Mouse (Mus musculus) heart, embryonic 14.5 days (tissue): ENCODE results near the gene Adgra1. TPM values are rescaled to one million over a fixed set of nuclear protein-coding genes. Genes with fewer than 3 reads are reported as not detected.
A peak's percentile ranks its signal among the peaks of the same experiment; 100 is the strongest.

Experiments used
- ATAC-seq: fragments of 200-750 bp; cut with Nextera tagmentation; 2 replicates; pipeline ENCODE4 v1.8.0; 2017; ENCODE audit warnings: low read depth, moderate TSS enrichment; ENCODE audit not compliant: insufficient number of reproducible peaks, insufficient read depth, low FRiP score
- H3K27ac ChIP-seq, 2 experiments: fragments of 200-500 bp in 1 of 2; fragments of 300-500 bp in 1 of 2; sonication (generic) in 1 of 2; replicated peaks in 1 of 2; 2 replicates each; pipeline ENCODE4 v1.5.1; 2012 to 2014; ENCODE audit warnings: low read depth in 2 of 2, low read length in 2 of 2, control low read depth in 1 of 2, mild to moderate bottlenecking in 1 of 2, mixed read lengths in 1 of 2; ENCODE audit not compliant: control insufficient read depth in 1 of 2, insufficient read depth in 1 of 2
- H3K27me3 ChIP-seq: fragments of 300-500 bp; sonication (generic); 2 replicates; pipeline ENCODE4 v1.6.1; 2014; ENCODE audit warnings: mild to moderate bottlenecking, low read length, control low read depth; ENCODE audit not compliant: control insufficient read depth, insufficient read depth
- H3K36me3 ChIP-seq: fragments of 300-500 bp; sonication (generic); 2 replicates; pipeline ENCODE4 v1.6.1; 2014; ENCODE audit warnings: mild to moderate bottlenecking, control low read depth, low read length, mixed read lengths; ENCODE audit not compliant: control insufficient read depth, insufficient read depth
- H3K4me1 ChIP-seq, 2 experiments: fragments of 200-500 bp in 1 of 2; fragments of 300-500 bp in 1 of 2; sonication (generic) in 1 of 2; 2 replicates each; pipeline ENCODE4 v1.6.1; 2012 to 2014; ENCODE audit warnings: low read length in 2 of 2, control low read depth in 1 of 2, mixed read lengths in 1 of 2; ENCODE audit not compliant: control insufficient read depth in 2 of 2, insufficient read depth in 2 of 2
- H3K4me2 ChIP-seq: fragments of 300-500 bp; sonication (generic); 2 replicates; pipeline ENCODE4 v1.6.1; 2014; ENCODE audit warnings: mild to moderate bottlenecking, low read length
- H3K4me3 ChIP-seq, 2 experiments: fragments of 200-500 bp in 1 of 2; fragments of 300-500 bp in 1 of 2; sonication (generic) in 1 of 2; 2 replicates each; pipeline ENCODE4 v1.5.1; 2012 to 2014; ENCODE audit warnings: low read length in 2 of 2, mild to moderate bottlenecking in 2 of 2, control low read depth in 1 of 2, low read depth in 1 of 2, moderate library complexity in 1 of 2; ENCODE audit not compliant: control insufficient read depth in 1 of 2, insufficient read depth in 1 of 2
- H3K9ac ChIP-seq: fragments of 300-500 bp; sonication (generic); 2 replicates; pipeline ENCODE4 v1.6.1; 2014; ENCODE audit warnings: mild to moderate bottlenecking, low read length
- H3K9me3 ChIP-seq: fragments of 300-500 bp; sonication (generic); 2 replicates; pipeline ENCODE4 v1.6.1; 2016; ENCODE audit warnings: low read length, control low read depth; ENCODE audit not compliant: control insufficient read depth
- WGBS: fragments of 180-500 bp; shearing (Covaris S2); extraction: QIAGEN DNeasy Blood & Tissue Kit; methylation state at CpG from one replicate; pipeline ENCODE4 v1.1.7; 2014; 5-methylcytosine and 5-hydroxymethylcytosine counted together
- polyA plus RNA-seq: library from polyadenylated mRNA; unstranded; fragments of >200 nt; fragmentation: Nextera tagmentation; extraction: Ambion mirVana; gene quantifications from 2 replicates; pipeline ENCODE4 v1.2.1, GENCODE M21; 2014

The Adgra1 gene
- polyA plus RNA-seq, 1 experiment from 2014 or later, result 0.19 TPM

GRCm38 (mm10) chr7:139877167-139877792, 43.3 kb downstream of the Adgra1 start:
- no peaks in the 10 kb centered on the region for H3K27me3 ChIP-seq
- ATAC-seq, result no peak
- no peak overlapping the region for H3K4me3 ChIP-seq
- WGBS, result 61% methylated on average over 10 of the region's 10 CpGs
- no peaks in the 10 kb centered on the region for H3K36me3 ChIP-seq
- H3K27ac ChIP-seq, result no peak overlapping the region
- H3K4me1 ChIP-seq, result no peaks in the 10 kb centered on the region
- H3K9me3 ChIP-seq, result no peaks in the 10 kb centered on the region
- H3K9ac ChIP-seq, result no peak overlapping the region
- H3K4me2 ChIP-seq, result no peak overlapping the region

GRCm38 (mm10) chr7:139878122-139878521, 44.1 kb downstream of the Adgra1 start:
- Histone ChIP-seq H3K9ac (no peak overlapping the region), H3K27me3 (no peaks in the 10 kb centered on the region), H3K36me3 (no peaks in the 10 kb centered on the region), H3K27ac (no peak overlapping the region), H3K4me3 (no peak overlapping the region), H3K4me1 (no peaks in the 10 kb centered on the region), H3K9me3 (no peaks in the 10 kb centered on the region), H3K4me2 (no peak overlapping the region)
- no peak for ATAC-seq
- WGBS, result 72% methylated on average over 5 of the region's 5 CpGs

GRCm38 (mm10) chr7:139878621-139879020, 44.6 kb downstream of the Adgra1 start:
- Histone ChIP-seq H3K4me1 (no peaks in the 10 kb centered on the region), H3K4me2 (no peak overlapping the region), H3K4me3 (no peak overlapping the region), H3K9me3 (no peaks in the 10 kb centered on the region), H3K27ac (no peak overlapping the region), H3K9ac (no peak overlapping the region), H3K36me3 (no peaks in the 10 kb centered on the region), H3K27me3 (no peaks in the 10 kb centered on the region)
- WGBS, result 20% methylated on average over 6 of the region's 6 CpGs
- no peak for ATAC-seq

- Histone ChIP-seq H3K27me3 (no peaks in the 10 kb centered on the region), H3K4me2 (no peak overlapping the region), H3K9ac (no peak overlapping the region), H3K36me3 (no peaks in the 10 kb centered on the region), H3K4me1 (no peaks in the 10 kb centered on the region), H3K9me3 (no peaks in the 10 kb centered on the region), H3K4me3 (no peak overlapping the region), H3K27ac (no peak overlapping the region)
- WGBS, result 85% methylated on average over 4 of the region's 4 CpGs
- no peak for ATAC-seq
Observed at GRCm38 (mm10) chr7:139883545-139883944, 49.6 kb downstream of the Adgra1 start.

GRCm38 (mm10) chr7:139891779-139892178, 57.8 kb downstream of the Adgra1 start:
- H3K27ac ChIP-seq, result no peak overlapping the region
- H3K4me3 ChIP-seq, result no peak overlapping the region
- H3K9ac ChIP-seq, result no peak overlapping the region
- peaks cover 2 to 13% of the 10 kb centered on the region in 2 experiments; a peak in 3 of 4 replicates for H3K4me1 ChIP-seq
- peaks cover 41% of the 10 kb centered on the region for H3K27me3 ChIP-seq
- H3K36me3 ChIP-seq, result no peaks in the 10 kb centered on the region
- 51% methylated on average over 5 of the region's 5 CpGs for WGBS
- no peak for ATAC-seq
- no peak overlapping the region for H3K4me2 ChIP-seq
- no peaks in the 10 kb centered on the region for H3K9me3 ChIP-seq

GRCm38 (mm10) chr7:139894655-139895557, 60.9 kb downstream of the Adgra1 start, which contains the start of gene Kndc1:
Kndc1 (plus strand) TSS chr7:139894696.
- H3K4me2 ChIP-seq, result peak within 1 kb of the TSS; percentile 74
- H3K27me3 ChIP-seq, result peaks cover 47% of the 10 kb centered on the region
- peak within 1 kb of the TSS; percentile 42 to 43 for H3K4me3 ChIP-seq
- ATAC-seq, result 0 out of 2 replicates have a peak, but pooled peaks have one; percentile 32
- H3K36me3 ChIP-seq, result no peaks in the 10 kb centered on the region
- H3K9me3 ChIP-seq, result no peaks in the 10 kb centered on the region
- H3K27ac ChIP-seq, result no peak within 1 kb of the TSS
- peak within 1 kb of the TSS; percentile 39; the same call in 1 of the 2 replicates for H3K9ac ChIP-seq
- 1% methylated on average over 50 of the region's 50 CpGs for WGBS
- H3K4me1 ChIP-seq, result peaks cover 2 to 13% of the 10 kb centered on the region in 2 experiments; a peak in 3 of 4 replicates

GRCm38 (mm10) chr7:139896271-139896670, 62.3 kb downstream of the Adgra1 start:
- Histone ChIP-seq H3K4me3 (no peak overlapping the region), H3K9ac (no peak overlapping the region), H3K4me2 (no peak overlapping the region), H3K27me3 (peaks cover 52% of the 10 kb centered on the region), H3K36me3 (no peaks in the 10 kb centered on the region), H3K9me3 (no peaks in the 10 kb centered on the region), H3K4me1 (peaks cover 2 to 13% of the 10 kb centered on the region in 2 experiments; a peak in 3 of 4 replicates), H3K27ac (no peak overlapping the region)
- no peak for ATAC-seq
- 76% methylated on average over 7 of the region's 7 CpGs for WGBS
